Mouse (Mus musculus): ENCODE measurements at regions not wholly inside any gene's neighbourhood (a gene's known extent, or its start where the extent isn't known, plus 50 kb on each side); places are given as distances from the start of the nearest gene placed in this dataset.
A peak's percentile ranks its signal among the peaks of the same experiment; 100 is the strongest.

- H3K27ac ChIP-seq = peak overlapping the region; percentile 64; the same call in 1 of the 2 replicates
- no peak overlapping the region for H3K4me3 ChIP-seq
- TF ChIP-seq CTCF (IDR thresholded peaks at IDR 0.05) = no peak
- intact Hi-C loops (cut with DNase I) = loop anchor here (5.0 kb wide), 1 partner anchor 90 kb away; no protein-coding TSS in a partner anchor
- no peak for DNase-seq (ENCODE audit: extremely low spot score in 1 of 2, low spot score in 2 of 2)
These were observed 96.3 kb upstream of the Adcy1 start for GRCm38 (mm10) chr11:6966968-6967367.

DNA sequence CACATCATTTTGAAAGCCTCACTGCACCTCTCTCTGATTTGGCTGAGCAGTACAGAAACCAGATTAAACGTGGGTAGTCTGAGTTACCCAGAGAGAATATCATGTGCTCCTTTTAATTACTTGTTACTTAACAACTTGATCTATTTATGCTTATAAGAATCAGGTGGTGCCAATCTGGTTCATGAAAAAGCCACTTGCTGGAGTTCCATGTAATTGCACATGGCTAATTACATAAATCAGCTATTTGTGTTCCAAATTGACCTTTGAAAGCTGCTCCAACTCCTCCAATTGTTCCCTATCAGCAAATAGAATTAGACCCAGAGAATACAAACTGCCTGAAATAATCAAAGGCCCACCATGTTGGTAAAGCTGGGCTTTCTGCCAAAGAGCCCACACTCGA is 98.8 kb upstream of the Adcy1 start:
- DNase-seq (ENCODE audit: extremely low spot score in 1 of 2, low spot score in 2 of 2) = no peak
- H3K27ac ChIP-seq = peak overlapping the region; percentile 74
- intact Hi-C loops (cut with DNase I) = no loop called here
- H3K4me3 ChIP-seq = no peak overlapping the region
- no peak for TF ChIP-seq CTCF (IDR thresholded peaks at IDR 0.05)

GRCm38 (mm10) chr11:6963600-6963999 is 99.7 kb upstream of the Adcy1 start:
- TF ChIP-seq CTCF (IDR thresholded peaks at IDR 0.05) = no peak
- no peak for DNase-seq (ENCODE audit: extremely low spot score in 1 of 2, low spot score in 2 of 2)
- intact Hi-C loops (cut with DNase I) = no loop called here
- H3K27ac ChIP-seq = no peak overlapping the region
- no peak overlapping the region for H3K4me3 ChIP-seq

GRCm38 (mm10) chr11:6962786-6963575 is 100.3 kb upstream of the Adcy1 start:
- no peak for DNase-seq (ENCODE audit: extremely low spot score in 1 of 2, low spot score in 2 of 2)
- Histone ChIP-seq H3K27ac (no peak overlapping the region), H3K4me3 (no peak overlapping the region)
- intact Hi-C loops (cut with DNase I) = no loop called here
- no peak for TF ChIP-seq CTCF (IDR thresholded peaks at IDR 0.05)

- no peak overlapping the region for H3K4me3 ChIP-seq
- no peak for DNase-seq (ENCODE audit: extremely low spot score in 1 of 2, low spot score in 2 of 2)
- no peak for TF ChIP-seq CTCF (IDR thresholded peaks at IDR 0.05)
- no peak overlapping the region for H3K27ac ChIP-seq
- intact Hi-C loops (cut with DNase I) = no loop called here
These were observed 101.0 kb upstream of the Adcy1 start for GRCm38 (mm10) chr11:6962322-6962721.

DNA sequence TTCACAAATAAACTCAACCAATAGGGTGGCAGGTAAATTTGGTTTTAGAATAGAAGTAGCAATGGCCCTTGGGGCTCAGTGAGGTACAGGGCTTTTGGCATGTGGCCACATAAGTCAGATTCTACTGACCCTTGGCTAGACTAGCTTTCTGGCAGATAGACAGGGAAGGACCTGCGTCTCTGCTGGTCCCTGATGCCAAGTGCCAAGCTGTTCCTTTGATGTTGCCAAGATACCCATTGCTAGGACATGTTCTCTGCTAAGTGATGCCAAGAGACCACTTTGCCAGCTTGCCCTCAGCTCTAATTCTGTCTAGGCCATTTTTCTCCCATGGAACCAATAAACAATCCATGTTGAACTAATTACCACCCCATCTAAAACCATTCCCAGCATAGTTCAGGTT is 110.5 kb upstream of the Adcy1 start:
- Histone ChIP-seq H3K27ac (no peak overlapping the region), H3K4me3 (no peak overlapping the region)
- intact Hi-C loops (cut with DNase I) = no loop called here
- DNase-seq (ENCODE audit: extremely low spot score in 1 of 2, low spot score in 2 of 2) = no peak
- TF ChIP-seq CTCF (IDR thresholded peaks at IDR 0.05) = no peak

DNA sequence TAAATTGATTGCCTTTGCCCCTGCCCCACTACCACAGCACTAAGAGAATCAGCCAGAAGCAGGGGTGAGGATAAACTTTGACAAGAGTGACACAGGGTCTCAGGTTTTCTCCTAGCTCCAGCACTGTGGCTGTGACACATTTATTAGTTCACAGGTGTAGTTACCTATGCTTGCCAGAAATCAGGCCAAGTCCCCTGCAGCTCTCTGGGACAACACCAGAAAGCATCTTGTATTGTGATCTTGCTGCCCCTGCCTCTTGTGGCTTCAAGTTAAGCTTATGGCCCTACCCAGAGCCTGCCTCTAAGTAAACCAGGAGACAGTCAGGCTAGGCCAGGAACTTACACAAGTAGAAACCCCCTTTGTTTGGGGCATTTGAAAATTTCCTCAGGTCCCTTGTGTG is 111.9 kb upstream of the Adcy1 start:
- H3K27ac ChIP-seq = no peak overlapping the region
- intact Hi-C loops (cut with DNase I) = no loop called here
- no peak for DNase-seq (ENCODE audit: extremely low spot score in 1 of 2, low spot score in 2 of 2)
- TF ChIP-seq CTCF (IDR thresholded peaks at IDR 0.05) = no peak
- no peak overlapping the region for H3K4me3 ChIP-seq

GRCm38 (mm10) chr11:6949051-6949450 is 111.6 kb upstream of the Gm11983 start:
- intact Hi-C loops (cut with DNase I) = no loop called here
- DNase-seq (ENCODE audit: extremely low spot score in 1 of 2, low spot score in 2 of 2) = no peak

DNA sequence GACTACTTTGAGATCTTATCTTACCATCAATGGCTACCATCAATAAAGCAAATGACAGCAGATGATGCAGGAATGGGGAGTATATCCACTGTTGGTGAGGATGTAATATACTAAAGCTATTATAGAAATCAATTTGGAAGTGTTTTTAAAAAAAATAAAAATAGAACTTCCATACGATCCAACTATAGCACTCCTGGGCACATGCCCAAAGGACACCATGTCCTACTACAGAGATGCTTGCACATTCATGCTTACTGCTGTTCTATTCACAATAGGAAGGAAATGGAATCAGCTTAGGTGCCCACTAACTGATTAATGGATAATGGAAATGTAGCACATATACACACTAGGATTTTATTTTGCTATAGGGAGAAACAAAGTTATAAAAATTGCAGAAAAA is 96.7 kb upstream of the Gm11983 start:
- no peak for TF ChIP-seq CTCF (IDR thresholded peaks at IDR 0.05)
- no peak overlapping the region for H3K27ac ChIP-seq
- no peak overlapping the region for H3K4me3 ChIP-seq
- intact Hi-C loops (cut with DNase I) = no loop called here
- no peak for DNase-seq (ENCODE audit: extremely low spot score in 1 of 2, low spot score in 2 of 2)

More at GRCm38 (mm10) chr11:6949051-6949450, 111.6 kb upstream of the Gm11983 start:
- no peak for TF ChIP-seq CTCF (IDR thresholded peaks at IDR 0.05)
- Histone ChIP-seq H3K4me3 (no peak overlapping the region), H3K27ac (no peak overlapping the region)

DNA sequence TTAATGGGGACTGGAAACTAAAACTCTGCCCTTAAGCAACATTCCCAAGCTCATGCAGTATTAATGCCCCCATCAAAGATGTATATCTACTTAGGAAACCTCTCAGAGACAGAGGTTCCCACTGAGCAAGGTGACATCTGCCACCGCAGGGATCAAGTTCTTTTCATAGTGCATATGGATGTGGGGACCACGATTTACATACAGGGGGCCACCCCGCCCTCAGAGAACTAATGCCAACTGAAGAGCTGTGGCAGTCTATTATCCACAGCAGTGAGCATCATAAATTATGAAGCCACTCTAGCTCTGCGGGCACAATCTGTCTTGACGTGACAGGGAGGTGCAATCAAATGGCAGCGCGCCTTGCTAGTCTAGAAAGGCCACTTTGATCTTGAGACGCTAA is 88.6 kb upstream of the Gm11983 start:
- intact Hi-C loops (cut with DNase I) = no loop called here
- H3K27ac ChIP-seq = no peak overlapping the region
- no peak overlapping the region for H3K4me3 ChIP-seq
- no peak for DNase-seq (ENCODE audit: extremely low spot score in 1 of 2, low spot score in 2 of 2)
- no peak for TF ChIP-seq CTCF (IDR thresholded peaks at IDR 0.05)

GRCm38 (mm10) chr11:6924476-6924875 is 87.0 kb upstream of the Gm11983 start:
- no peak for DNase-seq (ENCODE audit: extremely low spot score in 1 of 2, low spot score in 2 of 2)
- TF ChIP-seq CTCF (IDR thresholded peaks at IDR 0.05) = no peak
- Histone ChIP-seq H3K4me3 (no peak overlapping the region), H3K27ac (no peak overlapping the region)
- intact Hi-C loops (cut with DNase I) = no loop called here

DNA sequence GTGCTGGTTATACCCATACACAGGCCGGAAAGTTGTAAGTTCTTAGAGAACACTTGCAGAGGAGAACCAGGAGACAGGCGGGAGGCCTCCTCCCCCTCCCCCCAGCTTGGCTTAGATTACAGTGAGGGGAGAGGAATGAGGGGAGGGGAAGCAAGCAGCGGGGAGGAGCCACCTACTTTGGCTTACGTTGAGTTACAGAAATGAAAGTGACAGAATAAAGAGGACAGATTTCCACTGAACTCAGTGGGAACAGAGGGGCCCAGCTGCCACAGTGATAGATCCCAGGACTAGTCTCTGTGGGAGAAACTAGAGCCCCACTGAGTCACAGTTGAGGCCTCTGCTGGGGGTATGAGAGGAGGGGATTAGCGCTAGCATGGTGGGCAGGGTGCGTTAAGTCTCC is 86.5 kb upstream of the Gm11983 start:
- intact Hi-C loops (cut with DNase I) = no loop called here
- H3K27ac ChIP-seq = no peak overlapping the region
- no peak for TF ChIP-seq CTCF (IDR thresholded peaks at IDR 0.05)
- no peak overlapping the region for H3K4me3 ChIP-seq
- DNase-seq (ENCODE audit: extremely low spot score in 1 of 2, low spot score in 2 of 2) = no peak

DNA sequence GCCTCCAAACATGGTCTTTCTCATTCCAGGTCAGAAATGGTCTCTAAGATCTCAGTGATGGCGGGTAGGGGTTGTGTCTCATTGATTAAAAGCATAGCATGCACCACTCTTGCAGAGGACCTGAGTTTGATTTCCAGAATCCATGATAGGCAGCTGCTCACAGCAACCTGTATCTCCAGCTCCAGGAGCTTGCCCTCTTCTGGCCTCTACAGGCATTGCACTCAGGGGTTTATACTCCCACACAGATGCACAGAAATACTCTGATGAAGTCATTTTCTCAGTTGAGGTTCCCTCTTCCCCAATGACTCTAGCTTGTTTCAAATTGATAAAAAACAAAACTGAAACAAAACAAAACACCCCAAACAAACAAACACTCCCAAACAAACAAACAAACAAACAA is 81.1 kb upstream of the Gm11983 start:
- no peak; the same call in 1 of the 2 replicates for TF ChIP-seq CTCF (IDR thresholded peaks at IDR 0.05)
- H3K27ac ChIP-seq = no peak overlapping the region

More for the DNA sequence above, 81.1 kb upstream of the Gm11983 start:
- H3K4me3 ChIP-seq = no peak overlapping the region
- intact Hi-C loops (cut with DNase I) = no loop called here
- no peak for DNase-seq (ENCODE audit: extremely low spot score in 1 of 2, low spot score in 2 of 2)

Data from left cerebral cortex, adult 2 months (tissue).